ENCODE assay signal across 30 mouse cellular contexts in the genomic region with DNA sequence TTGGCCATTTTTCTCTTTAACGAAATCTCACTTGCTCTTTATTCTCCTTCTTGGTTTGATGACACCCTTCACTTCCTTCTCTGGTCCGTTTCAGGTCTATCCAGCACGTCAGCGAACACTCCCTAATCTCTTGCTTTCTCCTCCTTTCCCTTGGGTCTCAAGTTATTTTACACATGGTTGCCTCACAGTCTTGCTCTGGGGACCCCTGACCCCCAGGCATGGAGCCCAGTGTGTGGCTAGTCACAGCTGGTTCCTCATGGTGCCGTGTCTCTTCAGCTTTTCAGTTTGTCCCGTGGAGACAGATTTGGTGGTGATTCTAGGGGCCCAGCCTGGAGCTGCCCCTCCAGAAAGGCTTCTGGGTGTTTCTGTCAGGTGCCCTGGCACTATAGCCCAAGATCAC. TPM values are rescaled to one million over a fixed set of nuclear protein-coding genes. Genes with fewer than 3 reads are reported as not detected.
"Had no signal": no experiment of that assay in that cellular context is flagged by ENCODE, and none has a peak within 500 bp of the region (broad histone marks: within the 10 kb centered on the region; RNA-seq: fewer than 3 reads in every experiment).

No protein-coding gene starts in this region.

RNA-seq across cellular contexts. Expression of a gene that starts 16.4 kb away (rescaled TPM):
- polyA plus RNA-seq: limb, embryonic 10.5 days; limb, embryonic 11.5 days; limb, embryonic 12.5 days; limb, embryonic 13.5 days; limb, embryonic 14.5 days; limb, embryonic 15.5 days; liver, adult 2 months; liver, embryonic 11.5 days; liver, embryonic 12.5 days; liver, embryonic 13.5 days; liver, embryonic 14.5 days; liver, embryonic 15.5 days; liver, postnatal 0 days; lung, adult 2 months; lung, embryonic 14.5 days; lung, embryonic 15.5 days; lung, embryonic 16.5 days; lung, postnatal 0 days; macrophage; midbrain, embryonic 10.5 days; midbrain, embryonic 11.5 days; midbrain, embryonic 12.5 days; midbrain, embryonic 13.5 days; midbrain, embryonic 14.5 days; midbrain, embryonic 15.5 days; midbrain, embryonic 16.5 days; midbrain, postnatal 0 days; myocyte; neural tube, embryonic 11.5 days; neural tube, embryonic 12.5 days had no signal
